Mouse (Mus musculus) frontal cortex, postnatal 36 days (tissue): Measurements from ENCODE around the gene Islr.
"Not testable (repeated sequence)": the region's sequence is repeated elsewhere in the genome, so short reads cannot be mapped to it uniquely, and the experiment has no call there.

Experiments
- DNase-seq, 2 experiments: peaks; one replicate each; pipeline ENCODE4 v3.0.0; 2022; ENCODE audit warnings: low spot score in 2 of 2

Islr gene

GRCm38 (mm10) chr9:58203516-58204447 is at the start of gene Islr, which contains the start of gene Islr2:
Islr (minus strand) TSS chr9:58204306.
Islr2 (minus strand) TSS chr9:58204319.
- peak in 1 of 2 experiments; percentile 37 for DNase-seq

- not testable (repeated sequence) for DNase-seq
Measured at GRCm38 (mm10) chr9:58253805-58254122, 49.7 kb upstream of the Islr start.

GRCm38 (mm10) chr9:58253033-58253804 is 49.1 kb upstream of the Islr start, which contains the start of gene Stoml1:
Stoml1 (plus strand) TSS chr9:58253164.
- peak; percentile 91 to 93 for DNase-seq

GRCm38 (mm10) chr9:58250730-58251129 is 46.6 kb upstream of the Islr start:
- DNase-seq, result not testable (repeated sequence)

- no peak for DNase-seq
Measured at GRCm38 (mm10) chr9:58250322-58250721, 46.2 kb upstream of the Islr start.

GRCm38 (mm10) chr9:58249592-58250192 is 45.6 kb upstream of the Islr start, which contains the start of gene Pml:
Pml (minus strand) TSS chr9:58249786.
- DNase-seq, result peak; percentile 54 to 69

GRCm38 (mm10) chr9:58248746-58249413 is 44.8 kb upstream of the Islr start:
- DNase-seq, result no peak

- DNase-seq, result peak; percentile 65 to 86
Measured at GRCm38 (mm10) chr9:58247064-58247759, 43.1 kb upstream of the Islr start.

- DNase-seq, result no peak
Measured at GRCm38 (mm10) chr9:58246083-58246591, 42.0 kb upstream of the Islr start.

- no peak for DNase-seq
Measured at GRCm38 (mm10) chr9:58243696-58244095, 39.6 kb upstream of the Islr start.

- DNase-seq, result peak in 1 of 2 experiments; percentile 56
Measured at GRCm38 (mm10) chr9:58242696-58243095, 38.6 kb upstream of the Islr start.

- DNase-seq, result no peak
Measured at GRCm38 (mm10) chr9:58241780-58242485, 37.8 kb upstream of the Islr start.

GRCm38 (mm10) chr9:58234502-58235015 is 30.5 kb upstream of the Islr start:
- DNase-seq, result no peak

GRCm38 (mm10) chr9:58232374-58232773 is 28.3 kb upstream of the Islr start:
- no peak for DNase-seq

- no peak for DNase-seq
Measured at GRCm38 (mm10) chr9:58231746-58232145, 27.6 kb upstream of the Islr start.

- no peak for DNase-seq
Measured at GRCm38 (mm10) chr9:58228777-58229466, 24.8 kb upstream of the Islr start.

- DNase-seq, result peak in 1 of 2 experiments; percentile 44
Measured at GRCm38 (mm10) chr9:58225915-58226913, 22.1 kb upstream of the Islr start.

GRCm38 (mm10) chr9:58224356-58224755 is 20.2 kb upstream of the Islr start:
- no peak for DNase-seq
